8 mouse cellular contexts compared by ENCODE assay signal in genomic region chr12:102283483-102284266, GRCm38 (mm10). TPM values are rescaled to one million over a fixed set of nuclear protein-coding genes. Genes with fewer than 3 reads are reported as not detected.
DNase-seq lines count a peak whose midpoint lies in the region; ATAC-seq lines count a peak whose summit lies in the region.

No protein-coding gene starts in this region.

- 6% methylated on average over 22 of the region's 24 CpGs for WGBS in embryonic facial prominence, embryonic 15.5 days
- WGBS in midbrain, embryonic 13.5 days, result 8% methylated on average over 23 of the region's 24 CpGs

- H3K9me3 ChIP-seq in embryonic facial prominence, embryonic 15.5 days (replicated peaks), result no peaks in the 10 kb centered on the region
- no peaks in the 10 kb centered on the region for H3K9me3 ChIP-seq in midbrain, embryonic 13.5 days

- peak overlapping the region; percentile 96 for H3K4me2 ChIP-seq in embryonic facial prominence, embryonic 15.5 days (replicated peaks)
- peak overlapping the region; percentile 98 for H3K4me2 ChIP-seq in midbrain, embryonic 13.5 days (replicated peaks)

- H3K4me1 ChIP-seq in embryonic facial prominence, embryonic 15.5 days, result peaks cover 48% of the 10 kb centered on the region
- peaks cover 17% of the 10 kb centered on the region for H3K4me1 ChIP-seq in midbrain, embryonic 13.5 days (replicated peaks)

- peak overlapping the region; percentile 70 for H3K9ac ChIP-seq in embryonic facial prominence, embryonic 15.5 days
- H3K9ac ChIP-seq in midbrain, embryonic 13.5 days (replicated peaks), result peak overlapping the region; percentile 71

- peak; percentile 33 for DNase-seq in right cerebral cortex, postnatal 4 days
- no peak for DNase-seq in right cerebral cortex, postnatal 36 days (ENCODE audit: low spot score in 2 of 2)
- peak; percentile 78 to 79 for DNase-seq in heart, postnatal 14 days
- DNase-seq in kidney, postnatal 4 days, result peak; percentile 77 to 84
- no peak for DNase-seq in layer of hippocampus, postnatal 25 days (ENCODE audit: extremely low spot score in 1 of 2, low spot score in 1 of 2)

- H3K27me3 ChIP-seq in embryonic facial prominence, embryonic 15.5 days, result peaks cover 3% of the 10 kb centered on the region; the same call in 1 of the 2 replicates
- peaks cover 29% of the 10 kb centered on the region for H3K27me3 ChIP-seq in midbrain, embryonic 13.5 days

- peak overlapping the region; percentile 68 for H3K27ac ChIP-seq in embryonic facial prominence, embryonic 15.5 days (replicated peaks)
- 0 out of 2 replicates have a peak overlapping the region, but pooled peaks have one; percentile 39 for H3K27ac ChIP-seq in midbrain, embryonic 13.5 days

- intact Hi-C loops in heart, postnatal 14 days (cut with DNase I), result loop anchor here (2.0 kb wide), 1 partner anchor 37 kb away; no protein-coding TSS in a partner anchor

- H3K36me3 ChIP-seq in embryonic facial prominence, embryonic 15.5 days, result no peaks in the 10 kb centered on the region
- H3K36me3 ChIP-seq in midbrain, embryonic 13.5 days, result no peaks in the 10 kb centered on the region

- peak; percentile 63; the same call in 1 of the 2 replicates for ATAC-seq in embryonic facial prominence, embryonic 15.5 days (ENCODE audit: insufficient number of reproducible peaks, low FRiP score, low TSS enrichment, low read depth)
- peak; percentile 79 for ATAC-seq in midbrain, embryonic 13.5 days
- no peak for ATAC-seq in granulocyte monocyte progenitor cell, adult 5-6 weeks (replicated peaks; ENCODE audit: poor library complexity, severe bottlenecking)

- H3K4me3 ChIP-seq in embryonic facial prominence, embryonic 15.5 days (replicated peaks), result peak overlapping the region; percentile 64
- H3K4me3 ChIP-seq in midbrain, embryonic 13.5 days (replicated peaks), result peak overlapping the region; percentile 53

RNA-seq across cellular contexts. Expression of gene Rin3, which starts 0.8 kb away (rescaled TPM):
- 8.5 and 8.6 TPM in 2 replicates for polyA plus RNA-seq in embryonic facial prominence, embryonic 15.5 days (2015; fragmentation: Nextera tagmentation; extraction: Ambion mirVana)
- total RNA-seq in heart, postnatal 14 days (2021), result 10 to 100 TPM; 23.1 to 26.1 TPM
- polyA plus RNA-seq in midbrain, embryonic 13.5 days (2015; fragmentation: Nextera tagmentation; extraction: Ambion mirVana), result 3.4 and 3.7 TPM in 2 replicates
- 1 to 10 TPM; 2.5 to 3.1 TPM for total RNA-seq in layer of hippocampus, postnatal 25 days (2021)
- total RNA-seq in granulocyte monocyte progenitor cell, adult 5-6 weeks (2014; fragmentation: Nextera tagmentation), result 263 and 340 TPM in 2 replicates
- 64.3 and 71.5 TPM in 2 replicates for total RNA-seq in granulocyte monocyte progenitor cell, adult 5-6 weeks (2017)

Comparison
In these comparisons a context has a peak if more than half of its experiments do, and no peak if none do; other contexts are left out.
1. DNase-seq: peak in right cerebral cortex, postnatal 4 days (single experiment), heart, postnatal 14 days (2 of 2) and kidney, postnatal 4 days (2 of 2); none in right cerebral cortex, postnatal 36 days (0 of 2) and layer of hippocampus, postnatal 25 days (0 of 2).
2. RNA of gene Rin3, which starts 0.8 kb away (total RNA-seq): 64.3 to 340 TPM in granulocyte monocyte progenitor cell, adult 5-6 weeks and 23.1 to 26.1 TPM in heart, postnatal 14 days; 2.5 to 3.1 TPM in layer of hippocampus, postnatal 25 days; every median in the first group is over 4 times any median in the second.